Mouse (Mus musculus): Measurements from ENCODE around the gene Ip6k3.

Ip6k3 gene

GRCm38 (mm10) chr17:27167545-27167944 is at the start of gene Ip6k3:
Ip6k3 (minus strand) TSS chr17:27167795.
- no peak for DNase-seq (ENCODE audit: low read depth, low spot score)

- peak; percentile 44 for DNase-seq (ENCODE audit: low read depth, low spot score)
Observed at GRCm38 (mm10) chr17:27212768-27213525, 45.4 kb upstream of the Ip6k3 start.

DNA sequence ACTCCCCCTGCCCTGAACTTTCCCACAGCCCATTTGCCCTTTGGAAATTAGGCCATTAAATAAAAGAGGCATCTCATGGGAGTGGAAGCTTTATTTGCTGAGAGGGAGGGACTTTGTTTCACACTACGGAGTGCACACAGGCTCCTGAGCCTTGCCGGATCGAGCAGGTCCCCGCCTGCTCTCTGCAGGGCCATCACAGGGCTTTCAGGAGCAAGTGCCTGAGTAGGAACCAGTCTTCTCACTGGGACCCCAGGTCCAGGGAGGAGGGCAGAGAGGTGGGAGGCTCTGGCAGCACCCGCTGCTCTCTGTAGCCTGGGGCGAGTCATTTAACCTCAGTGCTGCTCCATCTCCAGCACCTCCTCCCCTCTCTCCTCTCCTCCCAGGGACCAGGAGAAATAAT is 44.4 kb upstream of the Ip6k3 start:
- no peak for DNase-seq (ENCODE audit: low read depth, low spot score)

GRCm38 (mm10) chr17:27207113-27207707 is 39.6 kb upstream of the Ip6k3 start:
- no peak for DNase-seq (ENCODE audit: low read depth, low spot score)

- peak; percentile 96 for DNase-seq (ENCODE audit: low read depth, low spot score)
Observed at GRCm38 (mm10) chr17:27204075-27204909, 36.7 kb upstream of the Ip6k3 start, which contains the start of gene Lemd2. Lemd2 (minus strand) TSS chr17:27204469.

GRCm38 (mm10) chr17:27203358-27204074 is 35.9 kb upstream of the Ip6k3 start:
- peak; percentile 65 for DNase-seq (ENCODE audit: low read depth, low spot score)

DNA sequence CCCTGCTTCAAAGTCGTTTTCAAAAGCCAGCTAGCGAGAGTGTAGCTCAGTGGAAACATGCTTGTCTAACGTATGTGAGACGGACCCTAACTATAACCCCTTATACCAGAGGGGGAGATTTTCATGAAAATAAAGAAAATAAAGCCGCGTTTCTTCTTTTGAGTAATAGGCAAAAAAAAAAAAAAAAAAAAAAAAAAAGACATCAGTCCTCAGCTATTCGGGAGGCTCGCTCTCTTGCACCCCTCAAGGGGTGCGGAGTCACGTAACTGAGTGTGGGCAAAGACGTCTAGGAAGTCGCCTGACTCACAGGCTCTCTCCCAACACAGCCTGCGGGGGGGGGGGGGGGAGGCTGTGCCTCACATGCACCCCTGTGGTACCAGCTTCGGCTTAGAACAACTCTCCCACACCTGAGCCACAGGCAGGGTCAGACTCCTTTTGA is 35.3 kb upstream of the Ip6k3 start:
- DNase-seq (ENCODE audit: low read depth, low spot score) = no peak

DNA sequence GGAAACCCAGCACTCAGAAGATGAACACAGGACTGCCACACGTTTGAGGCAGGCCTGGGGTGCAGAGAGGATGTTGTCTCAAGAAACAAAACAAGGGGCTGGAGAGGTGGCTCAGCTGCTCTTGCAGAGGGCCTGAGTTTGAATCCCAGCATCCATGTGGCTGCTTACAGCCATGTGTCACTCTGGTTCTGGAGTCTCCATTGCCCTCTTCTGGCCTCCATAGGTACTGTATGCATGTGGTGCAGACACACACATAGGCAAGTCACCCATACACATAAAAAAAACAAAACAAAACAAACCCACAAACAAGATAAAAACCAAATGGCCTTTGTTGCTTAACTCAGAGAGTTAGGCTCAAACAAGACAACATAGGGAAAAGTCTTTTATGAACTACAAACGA is 34.4 kb upstream of the Ip6k3 start:
- DNase-seq (ENCODE audit: low read depth, low spot score) = peak; percentile 55

GRCm38 (mm10) chr17:27200801-27201200 is 33.2 kb upstream of the Ip6k3 start:
- no peak for DNase-seq (ENCODE audit: low read depth, low spot score)

DNA sequence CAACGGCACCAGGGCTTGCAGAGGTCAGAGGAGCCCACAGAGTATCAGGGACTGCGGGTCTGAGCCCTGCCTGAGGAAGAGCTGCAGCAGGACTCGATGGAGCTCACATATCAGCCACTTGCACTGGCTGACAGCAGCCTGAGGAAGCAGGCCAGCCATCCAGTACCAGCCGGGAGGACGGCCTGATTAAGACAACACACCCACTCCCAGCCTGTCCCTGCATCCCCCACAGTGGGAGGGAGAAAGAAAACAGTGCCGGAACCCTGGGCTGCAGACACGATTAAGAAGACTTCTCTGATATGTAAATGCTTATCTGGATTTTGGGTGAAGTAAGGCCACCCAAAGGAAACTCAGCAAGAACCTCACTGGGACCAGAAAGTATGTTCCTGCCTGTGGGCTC is 32.3 kb upstream of the Ip6k3 start:
- DNase-seq (ENCODE audit: low read depth, low spot score) = no peak

DNA sequence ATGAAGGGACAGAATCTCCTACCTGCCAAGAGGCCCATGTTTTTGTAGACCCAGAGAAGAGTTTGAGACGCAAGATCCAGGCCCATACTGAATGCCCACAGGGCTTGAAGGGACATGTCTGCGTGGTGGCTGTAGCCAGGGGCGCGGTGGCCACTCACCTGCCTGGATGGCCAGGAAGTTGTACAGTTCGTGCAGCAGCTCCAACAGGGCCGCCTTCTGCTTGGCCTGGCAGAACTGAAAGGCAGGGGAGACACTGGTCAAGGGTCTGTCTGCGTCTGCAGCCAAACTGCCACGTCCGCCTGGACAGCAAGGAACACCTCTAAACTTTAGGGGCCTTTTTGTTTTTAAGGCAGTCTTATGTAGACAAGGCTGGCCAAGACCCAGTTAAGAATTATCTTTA is 31.6 kb upstream of the Ip6k3 start:
- no peak for DNase-seq (ENCODE audit: low read depth, low spot score)

- no peak for DNase-seq (ENCODE audit: low read depth, low spot score)
Observed at GRCm38 (mm10) chr17:27196206-27196605, 28.6 kb upstream of the Ip6k3 start.

- DNase-seq (ENCODE audit: low read depth, low spot score) = no peak
Observed at GRCm38 (mm10) chr17:27194258-27195185, 26.9 kb upstream of the Ip6k3 start.

GRCm38 (mm10) chr17:27191804-27192203 is 24.2 kb upstream of the Ip6k3 start:
- DNase-seq (ENCODE audit: low read depth, low spot score) = no peak

GRCm38 (mm10) chr17:27191189-27191588 is 23.6 kb upstream of the Ip6k3 start:
- no peak for DNase-seq (ENCODE audit: low read depth, low spot score)

DNA sequence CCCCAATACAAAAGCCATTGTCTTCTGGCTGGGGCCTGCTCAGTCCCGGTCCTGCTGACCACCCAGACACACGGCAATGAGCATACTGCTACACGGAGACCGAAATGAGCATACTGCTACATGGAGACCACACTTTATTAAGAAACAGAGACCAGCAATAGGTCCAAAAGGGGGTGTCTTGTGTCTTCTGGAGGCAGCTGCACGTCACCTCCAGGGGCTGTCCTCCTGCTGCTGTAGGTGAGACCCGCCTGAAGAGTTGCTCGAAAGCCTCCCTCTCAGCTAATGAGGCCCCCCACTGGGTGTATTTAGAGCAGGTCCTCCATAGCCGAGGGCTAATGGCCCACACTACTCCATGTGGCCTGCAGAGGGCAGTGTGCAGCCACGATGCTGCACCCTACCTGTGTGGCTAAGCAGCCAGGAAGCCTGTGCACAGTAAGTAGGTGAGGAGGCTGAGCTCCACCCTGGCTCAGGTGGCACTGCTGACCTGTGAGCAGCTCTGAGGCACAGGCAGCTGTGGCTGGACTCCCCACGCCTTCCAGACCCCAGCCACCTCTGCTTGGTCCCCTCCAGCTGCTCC is 22.1 kb upstream of the Ip6k3 start:
- peak; percentile 70 for DNase-seq (ENCODE audit: low read depth, low spot score)

DNA sequence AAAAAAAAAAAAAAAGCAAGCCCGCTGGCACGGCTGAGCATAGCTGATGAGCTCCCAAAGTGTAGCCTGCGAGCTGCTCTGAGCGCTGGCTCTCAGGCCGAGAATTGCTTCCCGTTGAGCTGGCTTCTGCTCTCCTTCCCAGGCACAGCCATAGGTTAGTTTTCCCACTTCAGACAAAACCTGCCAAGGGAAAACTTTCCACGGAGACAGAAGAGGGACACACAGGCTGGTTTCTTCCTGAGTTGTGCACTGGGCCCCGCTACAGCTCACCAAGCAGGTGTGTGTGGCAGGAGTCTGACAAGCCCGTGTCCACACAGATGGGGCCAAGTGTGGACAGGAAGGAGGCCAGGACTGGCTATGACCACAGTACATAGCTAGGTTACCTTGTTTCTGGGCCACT is 21.3 kb upstream of the Ip6k3 start:
- no peak for DNase-seq (ENCODE audit: low read depth, low spot score)

- no peak for DNase-seq (ENCODE audit: low read depth, low spot score)
Observed at GRCm38 (mm10) chr17:27187059-27187458, 19.5 kb upstream of the Ip6k3 start.

GRCm38 (mm10) chr17:27186068-27186467 is 18.5 kb upstream of the Ip6k3 start:
- DNase-seq (ENCODE audit: low read depth, low spot score) = no peak

GRCm38 (mm10) chr17:27183667-27184292 is 16.2 kb upstream of the Ip6k3 start:
- no peak for DNase-seq (ENCODE audit: low read depth, low spot score)
